Mouse (Mus musculus) liver, adult 2 months (tissue): Measurements from ENCODE around the gene Wdr89.

ENCODE experiments used
- CTCF ChIP-seq: fragments of 200-500 bp; IDR thresholded peaks from 2 replicates; pipeline ENCODE4 v1.5.1; 2011; ENCODE audit warnings: low read depth, low read length, control low read depth
- POLR2A ChIP-seq: fragments of 200-500 bp; IDR thresholded peaks from 2 replicates; pipeline ENCODE4 v1.6.1; 2011; ENCODE audit warnings: low read length, control low read depth; ENCODE audit not compliant: insufficient read depth; ENCODE audit errors: extremely low read depth

DNA sequence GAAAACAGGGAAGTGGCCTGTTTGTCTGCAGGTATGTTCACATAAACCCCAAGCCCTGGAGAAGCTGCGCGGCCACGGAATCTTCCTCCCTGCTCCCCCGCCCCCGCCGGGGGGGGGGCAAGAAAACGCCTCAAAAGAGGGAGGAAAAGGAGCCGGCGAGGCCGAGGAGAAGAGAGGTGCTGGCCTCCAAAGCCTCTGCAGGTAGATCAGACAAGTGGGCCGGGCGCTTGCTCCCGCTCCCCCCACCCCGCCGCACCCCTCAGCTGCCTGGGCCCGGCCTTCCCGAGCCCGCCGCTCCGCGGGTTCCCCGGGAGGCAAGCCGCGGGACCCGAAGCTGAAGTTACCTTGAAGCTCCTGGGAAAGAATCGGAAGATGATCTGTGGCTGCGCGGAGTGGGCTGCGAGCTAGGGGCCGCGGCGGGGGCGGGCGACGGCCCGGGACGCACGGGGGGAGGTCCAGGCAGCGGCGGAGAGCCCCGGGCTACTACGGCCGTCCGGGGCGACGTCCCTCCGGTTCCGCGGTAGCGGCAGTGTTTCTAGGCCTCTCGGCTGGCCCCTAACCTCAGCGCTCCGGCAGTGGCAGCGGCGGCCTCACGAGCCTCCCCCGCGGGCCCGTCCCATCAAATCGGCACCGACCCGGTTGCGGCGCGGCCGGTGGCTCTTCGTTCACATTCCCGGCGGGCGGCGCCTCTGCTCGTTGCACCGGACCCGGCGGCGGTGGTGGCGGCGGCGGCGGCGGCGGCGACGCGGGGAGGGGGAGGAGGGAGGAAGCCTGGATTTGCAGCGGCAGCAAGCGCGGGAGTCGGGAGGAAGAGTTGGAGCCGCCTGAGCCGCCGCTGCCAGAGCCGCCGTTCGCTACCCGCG, 73.8 kb downstream of the Wdr89 start:
- TF ChIP-seq CTCF (no peak), POLR2A (no peak)
